Mouse (Mus musculus): ENCODE measurements at regions not wholly inside any gene's neighbourhood (a gene's known extent, or its start where the extent isn't known, plus 50 kb on each side); places are given as distances from the start of the nearest gene placed in this dataset.

GRCm38 (mm10) chr12:39094638-39095230 lies 315.6 kb downstream of the Etv1 start:
- no peak for ATAC-seq
- Histone ChIP-seq H3K36me3 (no peaks in the 10 kb centered on the region), H3K9me3 (no peaks in the 10 kb centered on the region), H3K4me1 (replicated peaks) (no peaks in the 10 kb centered on the region), H3K27ac (no peak overlapping the region), H3K4me3 (replicated peaks) (no peak overlapping the region), H3K9ac (no peak overlapping the region), H3K27me3 (replicated peaks) (no peaks in the 10 kb centered on the region), H3K4me2 (replicated peaks) (no peak overlapping the region)
- 26% methylated on average over 5 of the region's 5 CpGs for WGBS

GRCm38 (mm10) chr12:39123391-39124095 lies 344.4 kb downstream of the Etv1 start:
- Histone ChIP-seq H3K27me3 (replicated peaks) (no peaks in the 10 kb centered on the region), H3K9me3 (no peaks in the 10 kb centered on the region), H3K9ac (no peak overlapping the region), H3K4me3 (replicated peaks) (no peak overlapping the region), H3K4me1 (replicated peaks) (no peaks in the 10 kb centered on the region), H3K27ac (no peak overlapping the region), H3K4me2 (replicated peaks) (no peak overlapping the region), H3K36me3 (no peaks in the 10 kb centered on the region)
- 69% methylated on average over 3 of the region's 3 CpGs for WGBS
- no peak for ATAC-seq

GRCm38 (mm10) chr12:39154689-39155088 lies 375.5 kb downstream of the Etv1 start:
- WGBS, result 67% methylated on average over 6 of the region's 6 CpGs
- ATAC-seq, result no peak
- no peaks in the 10 kb centered on the region for H3K36me3 ChIP-seq
- H3K27me3 ChIP-seq (replicated peaks), result no peaks in the 10 kb centered on the region
- H3K9me3 ChIP-seq, result no peaks in the 10 kb centered on the region
- no peak overlapping the region for H3K4me2 ChIP-seq (replicated peaks)
- H3K4me3 ChIP-seq (replicated peaks), result no peak overlapping the region
- H3K4me1 ChIP-seq (replicated peaks), result no peaks in the 10 kb centered on the region
- no peak overlapping the region for H3K9ac ChIP-seq
- no peak overlapping the region for H3K27ac ChIP-seq

GRCm38 (mm10) chr12:39176958-39177357 lies 397.8 kb downstream of the Etv1 start:
- Histone ChIP-seq H3K27ac (no peak overlapping the region), H3K4me3 (replicated peaks) (no peak overlapping the region), H3K4me2 (replicated peaks) (no peak overlapping the region), H3K4me1 (replicated peaks) (no peaks in the 10 kb centered on the region), H3K27me3 (replicated peaks) (no peaks in the 10 kb centered on the region), H3K9ac (no peak overlapping the region), H3K36me3 (no peaks in the 10 kb centered on the region), H3K9me3 (no peaks in the 10 kb centered on the region)
- 63% methylated on average over 4 of the region's 4 CpGs for WGBS
- ATAC-seq, result no peak

GRCm38 (mm10) chr12:39224073-39224472 lies 444.9 kb downstream of the Etv1 start:
- H3K27me3 ChIP-seq (replicated peaks), result no peaks in the 10 kb centered on the region
- no peaks in the 10 kb centered on the region for H3K4me1 ChIP-seq (replicated peaks)
- ATAC-seq, result no peak
- H3K4me2 ChIP-seq (replicated peaks), result no peak overlapping the region
- no peak overlapping the region for H3K4me3 ChIP-seq (replicated peaks)
- no peak overlapping the region for H3K27ac ChIP-seq
- H3K9ac ChIP-seq, result no peak overlapping the region
- no peaks in the 10 kb centered on the region for H3K9me3 ChIP-seq
- 75% methylated on average over 4 of the region's 4 CpGs for WGBS
- H3K36me3 ChIP-seq, result no peaks in the 10 kb centered on the region

GRCm38 (mm10) chr12:39256605-39257004 lies 477.4 kb downstream of the Etv1 start:
- no peaks in the 10 kb centered on the region for H3K36me3 ChIP-seq
- no peak overlapping the region for H3K4me3 ChIP-seq (replicated peaks)
- H3K4me2 ChIP-seq (replicated peaks), result no peak overlapping the region
- no peaks in the 10 kb centered on the region for H3K4me1 ChIP-seq (replicated peaks)
- no peaks in the 10 kb centered on the region for H3K27me3 ChIP-seq (replicated peaks)
- 57% methylated on average over 6 of the region's 6 CpGs for WGBS
- no peak overlapping the region for H3K27ac ChIP-seq
- H3K9me3 ChIP-seq, result no peaks in the 10 kb centered on the region
- ATAC-seq, result no peak
- no peak overlapping the region for H3K9ac ChIP-seq

- no peak overlapping the region for H3K4me2 ChIP-seq (replicated peaks)
- no peaks in the 10 kb centered on the region for H3K36me3 ChIP-seq
- 47% methylated on average over 1 of the region's 1 CpGs for WGBS
- H3K4me3 ChIP-seq (replicated peaks), result no peak overlapping the region
- no peaks in the 10 kb centered on the region for H3K27me3 ChIP-seq (replicated peaks)
- no peak for ATAC-seq
- no peak overlapping the region for H3K27ac ChIP-seq
- no peaks in the 10 kb centered on the region for H3K4me1 ChIP-seq (replicated peaks)
- no peak overlapping the region for H3K9ac ChIP-seq
- H3K9me3 ChIP-seq, result no peaks in the 10 kb centered on the region
Observed at GRCm38 (mm10) chr12:39257571-39257970, 478.4 kb downstream of the Etv1 start.

GRCm38 (mm10) chr12:39289676-39290075 lies 510.5 kb downstream of the Etv1 start:
- H3K4me1 ChIP-seq (replicated peaks), result no peaks in the 10 kb centered on the region
- no peak overlapping the region for H3K9ac ChIP-seq
- H3K9me3 ChIP-seq, result no peaks in the 10 kb centered on the region
- H3K27ac ChIP-seq, result no peak overlapping the region
- H3K4me2 ChIP-seq (replicated peaks), result no peak overlapping the region
- WGBS, result 83% methylated on average over 2 of the region's 2 CpGs
- no peak for ATAC-seq
- H3K4me3 ChIP-seq (replicated peaks), result no peak overlapping the region
- H3K36me3 ChIP-seq, result no peaks in the 10 kb centered on the region
- no peaks in the 10 kb centered on the region for H3K27me3 ChIP-seq (replicated peaks)

- no peaks in the 10 kb centered on the region for H3K27me3 ChIP-seq (replicated peaks)
- ATAC-seq, result no peak
- H3K27ac ChIP-seq, result no peak overlapping the region
- WGBS, result 57% methylated on average over 13 of the region's 13 CpGs
- no peaks in the 10 kb centered on the region for H3K4me1 ChIP-seq (replicated peaks)
- no peak overlapping the region for H3K4me2 ChIP-seq (replicated peaks)
- no peaks in the 10 kb centered on the region for H3K36me3 ChIP-seq
- no peaks in the 10 kb centered on the region for H3K9me3 ChIP-seq
- no peak overlapping the region for H3K4me3 ChIP-seq (replicated peaks)
- no peak overlapping the region for H3K9ac ChIP-seq
Observed at GRCm38 (mm10) chr12:39301351-39302212, 522.4 kb downstream of the Etv1 start.

GRCm38 (mm10) chr12:39302213-39302591 lies 523.0 kb downstream of the Etv1 start:
- no peaks in the 10 kb centered on the region for H3K36me3 ChIP-seq
- H3K27me3 ChIP-seq (replicated peaks), result no peaks in the 10 kb centered on the region
- no peak for ATAC-seq
- no peaks in the 10 kb centered on the region for H3K4me1 ChIP-seq (replicated peaks)
- H3K27ac ChIP-seq, result no peak overlapping the region
- no peak overlapping the region for H3K4me2 ChIP-seq (replicated peaks)
- no peaks in the 10 kb centered on the region for H3K9me3 ChIP-seq
- no peak overlapping the region for H3K4me3 ChIP-seq (replicated peaks)
- no peak overlapping the region for H3K9ac ChIP-seq
- 60% methylated on average over 2 of the region's 2 CpGs for WGBS

GRCm38 (mm10) chr12:39307746-39308145 lies 528.6 kb downstream of the Etv1 start:
- no peak overlapping the region for H3K4me3 ChIP-seq (replicated peaks)
- no peaks in the 10 kb centered on the region for H3K36me3 ChIP-seq
- H3K27ac ChIP-seq, result no peak overlapping the region
- H3K4me1 ChIP-seq (replicated peaks), result no peaks in the 10 kb centered on the region
- no peak for ATAC-seq
- WGBS, result 62% methylated on average over 1 of the region's 1 CpGs
- H3K9me3 ChIP-seq, result no peaks in the 10 kb centered on the region
- H3K9ac ChIP-seq, result no peak overlapping the region
- no peaks in the 10 kb centered on the region for H3K27me3 ChIP-seq (replicated peaks)
- no peak overlapping the region for H3K4me2 ChIP-seq (replicated peaks)

GRCm38 (mm10) chr12:39309905-39310304 lies 530.7 kb downstream of the Etv1 start:
- ATAC-seq, result no peak
- no peak overlapping the region for H3K4me3 ChIP-seq (replicated peaks)
- no peaks in the 10 kb centered on the region for H3K4me1 ChIP-seq (replicated peaks)
- 72% methylated on average over 3 of the region's 3 CpGs for WGBS
- H3K9me3 ChIP-seq, result no peaks in the 10 kb centered on the region
- no peaks in the 10 kb centered on the region for H3K36me3 ChIP-seq
- H3K4me2 ChIP-seq (replicated peaks), result no peak overlapping the region
- no peaks in the 10 kb centered on the region for H3K27me3 ChIP-seq (replicated peaks)
- no peak overlapping the region for H3K27ac ChIP-seq
- H3K9ac ChIP-seq, result no peak overlapping the region

All from intestine, embryonic 15.5 days (tissue).